Mouse (Mus musculus) right cerebral cortex, postnatal 10 days (tissue): ENCODE results near the gene Itga8.

Source experiments
- DNase-seq, 2 experiments: peaks; one replicate each; pipeline ENCODE4 v3.0.0; 2021; ENCODE audit warnings: low spot score in 2 of 2

The Itga8 gene

DNA sequence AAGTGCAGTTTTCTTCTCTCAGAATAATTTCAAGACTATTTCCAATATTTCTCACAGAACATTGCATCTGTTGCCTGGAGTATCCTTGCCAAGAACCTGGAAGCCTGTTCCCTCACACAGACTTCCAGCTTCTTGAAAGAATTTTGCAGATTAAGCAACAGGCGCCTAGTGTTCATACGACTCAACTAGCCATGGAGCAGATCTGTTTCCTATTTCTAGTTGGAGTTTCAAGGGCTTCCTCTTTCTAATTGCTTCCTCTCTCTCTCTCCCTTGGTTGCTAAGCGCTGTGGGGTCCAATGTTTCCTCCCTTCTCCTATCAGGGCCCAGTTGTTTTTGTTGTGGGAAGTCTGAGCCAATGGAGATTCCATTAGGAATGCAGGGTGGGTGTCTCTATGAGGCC, 7.7 kb downstream of the Itga8 start:
- DNase-seq = peak in 1 of 2 experiments; percentile 64

DNA sequence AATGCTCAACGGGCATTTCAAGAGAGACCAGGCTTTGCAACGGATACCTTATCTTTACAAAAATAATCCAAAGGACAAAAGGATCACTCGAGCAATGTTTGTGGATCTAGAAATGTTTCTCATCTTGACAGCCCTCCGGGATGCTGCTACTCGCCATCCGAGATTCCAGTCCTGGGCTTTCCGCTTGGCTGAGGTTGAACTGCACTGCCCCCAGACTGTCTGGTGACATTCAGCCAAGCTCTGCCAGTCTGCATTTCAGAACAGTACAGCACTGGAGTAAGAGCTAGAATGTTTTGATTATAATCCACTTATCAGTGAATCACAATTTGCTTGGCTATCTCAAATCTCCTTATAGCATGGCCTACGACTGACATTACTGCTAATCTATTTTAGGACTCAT, 8.3 kb downstream of the Itga8 start:
- no peak for DNase-seq

- DNase-seq = peak; percentile 83 to 89
These were observed 9.5 kb downstream of the Itga8 start for GRCm38 (mm10) chr2:12292023-12292820.

DNA sequence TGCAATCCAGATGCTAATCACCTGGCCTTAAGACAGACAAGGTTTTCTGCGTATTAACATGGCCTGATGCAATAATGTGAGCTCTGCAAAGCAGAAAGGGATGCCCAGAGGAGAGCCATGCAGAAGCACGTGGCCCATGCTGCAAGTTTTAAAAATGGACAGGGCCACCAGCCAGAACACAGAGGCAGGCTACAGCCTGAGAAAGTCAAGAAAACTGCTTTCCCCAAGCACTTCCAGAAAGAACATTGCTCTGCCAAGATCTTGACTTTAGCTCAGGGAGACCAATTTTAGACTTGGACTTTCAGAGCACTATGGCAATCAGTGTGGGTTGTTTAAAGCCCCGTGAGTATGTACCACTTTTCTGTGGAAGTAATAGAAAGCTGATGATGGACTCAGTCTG, 11.5 kb downstream of the Itga8 start:
- DNase-seq = no peak

DNA sequence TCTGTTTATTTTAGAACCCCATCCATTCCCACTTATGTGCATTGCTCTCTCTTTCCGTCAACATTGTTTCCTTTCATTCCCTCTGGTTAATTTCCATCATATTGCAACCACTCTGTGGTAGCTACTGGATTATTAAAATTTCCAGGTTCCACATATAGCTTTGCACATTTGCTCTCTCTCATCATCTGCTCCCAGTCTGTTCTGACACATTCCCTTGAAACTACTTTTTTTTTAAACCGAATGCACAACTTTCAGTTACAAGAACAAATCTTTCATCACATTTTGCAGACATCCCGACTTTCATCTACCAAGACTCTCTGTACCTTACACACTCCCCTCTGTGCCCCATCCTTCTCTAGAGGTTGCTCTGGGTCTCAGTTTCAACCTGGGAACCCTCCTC, 13.9 kb downstream of the Itga8 start:
- DNase-seq = no peak

GRCm38 (mm10) chr2:12280664-12281063, 21.1 kb downstream of the Itga8 start:
- DNase-seq = no peak

DNA sequence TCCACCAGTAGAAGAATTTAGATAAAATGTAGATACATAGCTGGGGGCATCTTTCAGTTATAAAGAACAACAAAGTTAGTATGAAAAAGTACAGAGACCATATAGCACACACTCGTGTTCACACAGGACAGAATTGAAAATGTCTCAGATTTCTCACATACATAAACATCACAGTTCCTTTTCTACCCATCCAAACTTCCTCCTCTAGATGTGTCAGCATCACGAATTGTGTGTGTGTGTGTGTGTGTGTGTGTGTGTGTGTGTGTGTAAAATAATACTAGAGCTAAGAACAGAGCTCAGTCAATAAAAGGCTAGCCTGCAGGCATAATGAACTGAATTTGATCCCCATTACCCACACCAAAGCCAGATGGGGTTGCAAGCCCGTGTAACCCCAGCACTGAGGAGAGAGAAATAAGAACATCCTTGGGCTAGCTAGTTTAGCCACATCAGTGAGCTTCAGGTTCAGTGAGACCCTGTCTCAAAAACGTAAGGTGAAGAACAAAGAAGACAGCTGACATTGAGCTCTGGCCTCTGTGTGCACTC, 22.6 kb downstream of the Itga8 start:
- no peak for DNase-seq

GRCm38 (mm10) chr2:12256635-12257317, 44.9 kb downstream of the Itga8 start:
- DNase-seq = no peak

DNA sequence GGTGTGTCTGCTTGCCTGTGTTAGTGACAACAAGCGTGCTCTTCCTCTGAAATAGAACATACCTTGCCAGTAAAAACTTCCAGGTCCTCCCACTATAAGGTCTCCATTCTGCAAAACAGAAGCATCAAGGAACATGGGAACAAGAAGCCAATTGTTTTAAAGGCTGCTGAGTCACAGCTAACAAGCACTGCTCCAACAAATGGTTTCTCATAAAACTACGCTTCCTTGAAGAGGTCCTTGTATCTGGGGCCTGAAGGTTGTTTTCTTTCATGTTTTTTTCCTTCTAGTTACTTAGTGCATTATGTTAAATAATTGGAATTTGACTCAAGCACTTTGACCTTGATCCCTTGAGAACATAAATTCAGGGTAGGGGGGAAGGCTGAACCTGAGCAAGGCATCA, 45.8 kb downstream of the Itga8 start:
- DNase-seq = no peak

DNA sequence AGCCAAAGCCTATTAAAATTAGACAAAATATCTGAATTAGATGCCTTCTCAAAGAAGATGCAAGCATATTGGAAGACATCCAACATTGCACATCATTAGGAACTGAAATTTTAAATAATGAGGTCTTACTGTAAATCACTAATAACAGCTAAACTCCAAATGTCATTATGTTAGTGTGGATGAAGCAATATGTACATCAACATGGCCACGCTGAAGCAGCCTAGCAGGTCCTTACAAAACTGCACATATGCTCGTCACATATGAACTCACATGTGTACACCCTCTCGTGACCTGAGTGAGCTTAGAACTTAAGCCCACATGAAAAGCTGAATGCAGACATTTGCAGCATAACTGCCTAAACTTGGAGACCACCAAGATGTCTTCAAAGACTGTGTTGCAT, 66.4 kb downstream of the Itga8 start:
- DNase-seq = no peak

GRCm38 (mm10) chr2:12229721-12230120, 72.0 kb downstream of the Itga8 start:
- no peak for DNase-seq

GRCm38 (mm10) chr2:12228335-12228734, 73.4 kb downstream of the Itga8 start:
- no peak for DNase-seq

- DNase-seq = no peak
These were observed 74.5 kb downstream of the Itga8 start for GRCm38 (mm10) chr2:12227243-12227642.

DNA sequence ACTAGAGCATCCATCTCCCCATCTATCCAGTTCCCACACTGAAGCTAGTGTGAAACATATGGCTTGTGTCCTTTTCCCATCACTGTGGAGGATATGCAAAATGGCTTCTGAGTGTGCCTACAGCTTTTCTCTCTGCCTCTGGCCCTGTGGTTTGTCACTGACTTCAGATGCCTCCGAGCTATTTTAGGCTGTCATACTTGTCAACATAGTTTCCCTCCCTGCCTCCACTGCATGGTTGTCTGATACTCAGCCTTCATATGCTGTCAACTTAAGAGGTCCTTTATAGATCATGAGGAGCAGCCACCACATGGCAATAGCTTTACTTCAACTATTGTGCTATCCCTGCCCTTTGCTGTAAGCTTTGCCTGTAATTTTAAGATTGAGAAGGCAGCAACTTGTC, 75.4 kb downstream of the Itga8 start:
- no peak for DNase-seq

GRCm38 (mm10) chr2:12221671-12222070, 80.1 kb downstream of the Itga8 start:
- peak in 1 of 2 experiments; percentile 25 for DNase-seq

- DNase-seq = no peak
These were observed 88.3 kb downstream of the Itga8 start for GRCm38 (mm10) chr2:12213464-12213790.

DNA sequence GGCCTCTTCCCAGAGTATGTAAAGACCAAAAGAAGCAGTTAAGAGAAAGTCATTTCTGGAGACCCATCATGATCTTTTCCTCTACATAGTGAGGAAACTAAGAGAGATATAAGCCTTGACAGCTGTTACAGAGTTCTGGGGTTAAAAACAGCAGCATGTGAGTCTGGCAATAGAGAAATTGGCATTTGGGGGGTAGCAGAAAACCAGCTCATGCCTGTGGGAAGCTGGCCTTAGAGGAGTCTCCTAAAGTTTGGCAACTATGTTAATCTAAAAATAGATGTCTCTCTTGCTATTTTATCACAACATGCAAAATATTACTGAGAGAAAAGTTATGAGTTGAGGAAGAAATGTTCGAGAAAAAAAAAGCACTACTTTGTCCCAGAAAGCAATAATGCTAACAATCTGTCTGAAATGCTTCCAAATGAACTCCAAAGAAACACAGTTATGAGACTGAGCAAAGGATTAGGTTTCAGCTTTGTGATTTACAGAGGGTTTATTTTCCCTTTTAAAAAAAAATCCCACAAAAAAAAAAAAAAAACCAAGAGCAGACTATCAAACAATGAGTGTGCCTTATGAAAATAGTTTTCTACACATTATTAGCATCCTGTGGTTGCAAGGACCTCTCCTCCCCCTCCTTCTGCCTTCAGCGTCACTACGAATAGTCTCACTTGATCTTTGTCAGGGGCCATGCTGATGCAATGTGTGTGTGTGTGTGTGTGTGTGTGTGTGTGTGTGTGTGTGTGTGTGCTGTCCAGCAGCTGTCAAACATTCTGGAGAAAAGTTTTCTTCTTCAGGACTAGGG, 88.9 kb downstream of the Itga8 start:
- DNase-seq = no peak

DNA sequence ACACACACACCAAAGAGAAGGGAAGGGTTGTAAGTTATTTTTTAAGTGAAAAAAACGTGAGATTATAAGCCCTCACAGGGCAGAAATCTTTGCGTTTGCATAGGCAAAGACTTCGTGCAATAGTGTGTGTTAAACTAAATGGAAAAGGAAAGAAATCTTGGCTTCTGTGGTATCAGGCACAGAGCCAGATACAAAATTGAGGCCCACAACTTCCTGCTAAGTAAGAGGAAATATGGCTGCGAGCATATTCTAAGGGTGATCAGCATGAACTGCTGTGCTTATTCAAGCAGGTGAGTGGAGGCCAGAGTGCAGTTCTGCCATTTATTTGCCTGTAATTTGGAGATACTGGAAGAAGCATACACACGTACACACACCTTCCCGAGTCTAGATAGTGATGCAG, 93.6 kb downstream of the Itga8 start:
- DNase-seq = no peak

DNA sequence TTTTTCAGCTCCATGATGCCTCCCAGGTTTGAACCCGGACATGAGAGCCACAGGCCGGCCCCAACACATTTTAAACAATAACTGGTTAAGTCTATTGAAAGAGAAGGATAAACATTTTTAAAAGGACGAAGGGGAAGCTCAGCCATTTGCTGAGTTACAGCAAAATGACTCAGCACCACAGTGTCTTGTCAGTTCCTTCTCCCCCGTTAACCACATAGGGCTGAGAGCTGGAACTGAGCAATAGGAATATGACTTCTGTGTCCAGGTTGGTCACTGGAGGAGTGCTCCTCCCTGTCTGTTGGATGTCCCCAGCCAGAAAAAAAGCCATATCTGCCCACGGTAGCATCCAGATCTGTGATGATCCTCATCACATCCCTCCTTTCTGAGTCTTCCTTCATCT, 95.4 kb downstream of the Itga8 start:
- no peak for DNase-seq

DNA sequence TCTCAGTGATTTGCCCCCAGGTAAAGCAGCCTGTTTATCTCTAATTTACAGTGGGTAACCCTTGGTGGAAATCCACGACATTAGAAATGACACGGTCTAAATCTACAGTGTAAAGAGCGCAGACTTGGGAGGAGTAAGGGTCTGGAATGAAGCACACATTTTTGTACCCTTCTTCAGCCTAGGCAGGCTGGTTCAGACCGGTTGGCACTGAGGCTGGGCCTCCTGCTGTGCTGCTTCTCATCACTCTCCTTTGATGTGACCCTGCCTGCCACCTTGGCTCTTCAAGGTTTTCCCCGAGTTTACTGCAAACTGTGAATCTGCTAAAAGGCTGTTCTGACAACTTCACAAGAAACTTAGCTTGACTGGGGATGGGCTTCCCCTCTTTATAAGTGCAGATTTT, 95.8 kb downstream of the Itga8 start:
- no peak for DNase-seq

- no peak for DNase-seq
These were observed 98.5 kb downstream of the Itga8 start for GRCm38 (mm10) chr2:12203231-12203630.

DNA sequence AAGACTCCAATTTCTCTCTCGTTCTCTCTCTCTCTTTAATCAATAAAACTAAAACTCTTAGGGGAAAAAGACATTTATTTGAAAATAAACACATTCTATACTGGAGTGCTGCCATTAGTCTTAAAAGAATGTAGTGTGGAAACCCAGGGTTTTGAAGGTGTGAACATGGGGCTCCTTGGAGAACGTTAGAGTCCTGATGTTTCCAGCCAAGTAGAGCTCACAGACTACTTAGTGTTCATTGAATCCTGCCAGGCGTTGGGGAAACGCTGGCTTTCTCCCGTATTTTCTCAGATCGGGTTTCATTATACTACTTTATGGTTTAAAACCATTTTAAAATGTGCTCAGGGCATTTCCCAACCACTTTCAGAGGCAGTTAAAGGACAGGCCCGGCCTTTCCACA, 103.0 kb downstream of the Itga8 start:
- no peak for DNase-seq
